Mouse (Mus musculus) stomach, embryonic 16.5 days (tissue): ENCODE results near the gene Apol9b. TPM values are rescaled to one million over a fixed set of nuclear protein-coding genes. Genes with fewer than 3 reads are reported as not detected.
"Not testable (repeated sequence)": the region's sequence is repeated elsewhere in the genome, so short reads cannot be mapped to it uniquely, and the experiment has no call there.

Experiments
- ATAC-seq: fragments of 200-750 bp; cut with Nextera tagmentation; 2 replicates; pipeline ENCODE4 v1.8.0; 2017; ENCODE audit warnings: moderate number of reproducible peaks, moderate TSS enrichment; ENCODE audit not compliant: insufficient read depth, low FRiP score
- H3K27ac ChIP-seq: fragments of 300-500 bp; sonication (generic); 2 replicates; pipeline ENCODE4 v1.5.1; 2014; ENCODE audit warnings: low read length
- H3K27me3 ChIP-seq: fragments of 300-500 bp; sonication (generic); 2 replicates; pipeline ENCODE4 v1.6.1; 2014; ENCODE audit warnings: low read length, control low read depth, mixed read lengths; ENCODE audit not compliant: control insufficient read depth, insufficient read depth
- H3K36me3 ChIP-seq: fragments of 300-500 bp; sonication (generic); 2 replicates; pipeline ENCODE4 v1.6.1; 2014; ENCODE audit warnings: low read length; ENCODE audit not compliant: control insufficient read depth, insufficient read depth
- H3K4me1 ChIP-seq: fragments of 300-500 bp; sonication (generic); 2 replicates; pipeline ENCODE4 v1.6.1; 2014; ENCODE audit warnings: low read length, control low read depth, mixed read lengths; ENCODE audit not compliant: control insufficient read depth, insufficient read depth
- H3K4me2 ChIP-seq: fragments of 300-500 bp; sonication (generic); 2 replicates; pipeline ENCODE4 v1.6.1; 2014; ENCODE audit warnings: low read depth, low read length, mixed read lengths
- H3K4me3 ChIP-seq: fragments of 300-500 bp; sonication (generic); replicated peaks from 2 replicates; pipeline ENCODE4 v1.5.1; 2014; ENCODE audit warnings: mild to moderate bottlenecking, low read length
- H3K9ac ChIP-seq: fragments of 300-500 bp; sonication (generic); 2 replicates; pipeline ENCODE4 v1.6.1; 2014; ENCODE audit warnings: low read length
- H3K9me3 ChIP-seq: fragments of 300-500 bp; sonication (generic); replicated peaks from 2 replicates; pipeline ENCODE4 v1.6.1; 2016; ENCODE audit warnings: low read length, control low read depth; ENCODE audit not compliant: control insufficient read depth
- WGBS: fragments of 180-500 bp; shearing (Covaris S2); extraction: QIAGEN DNeasy Blood & Tissue Kit; methylation state at CpG from one replicate; pipeline ENCODE4 v1.1.7; 2014; 5-methylcytosine and 5-hydroxymethylcytosine counted together
- polyA plus RNA-seq: library from polyadenylated mRNA; unstranded; fragments of >200 nt; fragmentation: Nextera tagmentation; extraction: Ambion mirVana; gene quantifications from 2 replicates; pipeline ENCODE4 v1.2.1, GENCODE M21; 2015

The Apol9b gene
- polyA plus RNA-seq, 1 experiment from 2014 or later = 0.37 TPM

- H3K9ac ChIP-seq, H3K4me2 ChIP-seq, H3K27me3 ChIP-seq, H3K4me1 ChIP-seq, H3K9me3 ChIP-seq, H3K4me3 ChIP-seq, H3K36me3 ChIP-seq, H3K27ac ChIP-seq: not testable (repeated sequence)
- ATAC-seq = 0 out of 2 replicates have a peak, but pooled peaks have one; percentile 22
- WGBS = 38% methylated on average over 2 of the region's 10 CpGs
Observed at GRCm38 (mm10) chr15:77724208-77724911, 4.5 kb upstream of the Apol9b start.

- H3K27ac ChIP-seq, H3K4me1 ChIP-seq, H3K4me3 ChIP-seq, H3K27me3 ChIP-seq, H3K9me3 ChIP-seq, H3K9ac ChIP-seq, H3K36me3 ChIP-seq, H3K4me2 ChIP-seq: not testable (repeated sequence)
- ATAC-seq = peak; percentile 20; the same call in 1 of the 2 replicates
- 61% methylated on average over 6 of the region's 6 CpGs for WGBS
Observed at GRCm38 (mm10) chr15:77725393-77726020, 3.3 kb upstream of the Apol9b start.

DNA sequence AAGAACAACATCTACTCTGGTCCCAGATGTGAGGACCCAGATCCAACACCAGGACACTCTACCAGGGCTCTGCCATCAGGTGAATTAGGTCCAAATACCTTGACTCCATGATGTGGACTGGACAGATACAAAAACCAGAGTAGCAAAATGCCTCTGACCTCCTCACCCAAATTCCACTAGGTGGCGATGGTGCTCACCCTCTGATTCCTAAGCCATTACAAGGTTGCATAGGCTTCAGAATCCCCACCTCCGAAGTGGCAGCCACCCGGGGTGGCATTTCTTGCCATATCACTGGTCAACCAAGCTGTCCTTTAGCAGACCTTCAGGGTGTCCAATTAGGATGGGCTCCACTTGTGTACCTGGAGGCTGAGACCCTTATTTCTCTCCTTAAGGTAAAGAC lies 1.7 kb upstream of the Apol9b start:
- H3K27me3 ChIP-seq, H3K9ac ChIP-seq, H3K36me3 ChIP-seq, H3K27ac ChIP-seq, H3K9me3 ChIP-seq, H3K4me2 ChIP-seq, ATAC-seq, H3K4me1 ChIP-seq, H3K4me3 ChIP-seq: not testable (repeated sequence)
- WGBS = 3% methylated on average over 3 of the region's 3 CpGs

DNA sequence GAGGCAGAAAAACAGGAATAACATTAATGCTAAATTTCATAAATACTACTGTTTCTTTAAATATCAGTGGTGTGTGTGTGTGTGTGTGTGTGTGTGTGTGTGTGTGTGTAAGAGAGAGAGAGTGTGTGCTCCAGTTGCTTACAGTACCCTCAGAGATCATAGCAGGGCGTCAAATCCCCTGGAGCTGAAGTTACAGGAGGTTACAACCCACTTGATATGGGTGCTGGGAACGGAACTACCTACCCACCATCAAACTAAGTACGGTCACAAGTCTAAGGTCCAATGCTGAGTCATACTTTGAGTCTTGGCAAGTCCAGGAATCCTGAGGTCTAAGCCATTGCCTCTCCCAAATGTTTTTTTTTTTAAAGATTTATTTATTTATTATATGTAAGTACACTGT lies 1.1 kb upstream of the Apol9b start:
- H3K9me3 ChIP-seq = not testable (repeated sequence)
- WGBS = 82% methylated on average over 3 of the region's 3 CpGs

GRCm38 (mm10) chr15:77731605-77732004 lies 2.8 kb downstream of the Apol9b start:
- Histone ChIP-seq H3K4me2 (no peak overlapping the region), H3K27ac (no peak overlapping the region), H3K9ac (no peak overlapping the region), H3K4me3 (no peak overlapping the region), H3K27me3 (no peaks in the 10 kb centered on the region), H3K36me3 (no peaks in the 10 kb centered on the region), H3K9me3 (no peaks in the 10 kb centered on the region), H3K4me1 (no peaks in the 10 kb centered on the region)
- WGBS = 91% methylated on average over 5 of the region's 5 CpGs
- ATAC-seq = no peak

More for the DNA sequence above, 1.1 kb upstream of the Apol9b start:
- H3K27me3 ChIP-seq, H3K9ac ChIP-seq, H3K4me3 ChIP-seq, H3K27ac ChIP-seq, ATAC-seq, H3K4me1 ChIP-seq, H3K4me2 ChIP-seq, H3K36me3 ChIP-seq: not testable (repeated sequence)

- H3K4me2 ChIP-seq, ATAC-seq, H3K4me3 ChIP-seq, H3K9ac ChIP-seq, H3K4me1 ChIP-seq, H3K27me3 ChIP-seq, H3K9me3 ChIP-seq, H3K27ac ChIP-seq, H3K36me3 ChIP-seq: not testable (repeated sequence)
- WGBS = 73% methylated on average over 10 of the region's 10 CpGs
Observed at GRCm38 (mm10) chr15:77732851-77733250, 4.0 kb downstream of the Apol9b start.

DNA sequence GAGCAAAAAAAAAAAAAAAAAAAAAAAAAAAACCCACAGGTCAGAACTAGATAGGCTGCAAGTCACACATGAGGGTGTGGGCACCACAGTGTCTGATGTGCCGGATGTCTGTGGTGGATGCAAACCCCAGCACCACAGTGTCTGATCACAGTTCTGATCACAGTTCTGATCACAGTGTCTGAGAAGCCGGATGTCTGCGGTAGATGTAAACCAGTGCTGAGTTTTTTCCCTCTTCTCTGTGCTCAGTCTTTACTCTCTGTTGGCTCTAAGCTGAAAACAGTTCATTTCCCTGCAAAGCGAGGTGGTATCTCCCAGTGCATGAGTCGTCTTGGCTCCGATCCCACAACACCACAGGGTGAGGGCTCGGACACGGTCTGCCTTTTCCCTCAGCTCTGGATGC lies 4.5 kb downstream of the Apol9b start:
- not testable (repeated sequence) for H3K4me1 ChIP-seq, H3K36me3 ChIP-seq, H3K4me3 ChIP-seq, H3K27me3 ChIP-seq, ATAC-seq, H3K9ac ChIP-seq, H3K9me3 ChIP-seq, H3K27ac ChIP-seq, H3K4me2 ChIP-seq
- WGBS = 53% methylated on average over 8 of the region's 8 CpGs

GRCm38 (mm10) chr15:77733903-77734302 lies 5.1 kb downstream of the Apol9b start:
- not testable (repeated sequence) for H3K27ac ChIP-seq, H3K27me3 ChIP-seq, H3K4me2 ChIP-seq, H3K9ac ChIP-seq, H3K4me3 ChIP-seq, H3K36me3 ChIP-seq, H3K9me3 ChIP-seq, ATAC-seq, H3K4me1 ChIP-seq
- WGBS = 50% methylated on average over 4 of the region's 4 CpGs

GRCm38 (mm10) chr15:77740511-77741297 lies 11.9 kb downstream of the Apol9b start:
- H3K9me3 ChIP-seq = no peaks in the 10 kb centered on the region
- 65% methylated on average over 9 of the region's 9 CpGs for WGBS
- H3K27me3 ChIP-seq = no peaks in the 10 kb centered on the region
- no peaks in the 10 kb centered on the region for H3K36me3 ChIP-seq
- no peak overlapping the region for H3K4me3 ChIP-seq
- H3K4me2 ChIP-seq = no peak overlapping the region
- no peak overlapping the region for H3K9ac ChIP-seq
- no peak overlapping the region for H3K27ac ChIP-seq
- no peaks in the 10 kb centered on the region for H3K4me1 ChIP-seq
- peak; percentile 83; the same call in 1 of the 2 replicates for ATAC-seq
